In the genomic region with DNA sequence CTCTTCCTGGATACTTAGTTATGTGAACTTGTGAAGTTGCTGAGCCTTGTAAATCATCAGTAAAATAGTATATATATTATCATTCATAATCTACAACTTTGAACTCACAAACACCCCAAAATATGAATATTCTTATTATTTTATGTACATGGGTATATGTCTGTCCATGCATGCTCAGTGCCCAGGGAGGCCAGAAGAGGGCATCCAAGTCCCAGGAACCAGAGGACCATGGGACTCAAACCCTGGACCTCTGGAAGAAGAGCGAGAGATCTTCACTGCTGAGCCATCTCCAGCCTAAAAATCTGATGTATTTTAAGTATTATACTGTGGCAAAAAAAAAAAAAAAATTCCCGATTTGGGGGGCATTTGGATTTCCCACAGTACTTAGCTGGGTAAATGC, we compare ENCODE assay signal across 9 mouse cellular contexts. TPM values are rescaled to one million over a fixed set of nuclear protein-coding genes. Genes with fewer than 3 reads are reported as not detected.
DNase-seq lines count a peak whose midpoint lies in the region; ATAC-seq lines count a peak whose summit lies in the region.
"Had no signal": no experiment of that assay in that cellular context is flagged by ENCODE, and none has a peak within 500 bp of the region (broad histone marks: within the 10 kb centered on the region; RNA-seq: fewer than 3 reads in every experiment).

No protein-coding gene starts in this region.

- no peak overlapping the region for H3K9ac ChIP-seq in midbrain, embryonic 14.5 days (replicated peaks; ENCODE audit: low read length)
- no peak overlapping the region for H3K9ac ChIP-seq in midbrain, embryonic 11.5 days (ENCODE audit: low read length)

- H3K4me3 ChIP-seq in midbrain, embryonic 14.5 days (replicated peaks; ENCODE audit: low read depth, low read length): no peak overlapping the region
- H3K4me3 ChIP-seq in midbrain, embryonic 11.5 days (ENCODE audit: low read depth, low read length): no peak overlapping the region
- H3K4me3 ChIP-seq: megakaryocyte, embryonic 14.5 days had no signal

- no peak overlapping the region for H3K4me2 ChIP-seq in midbrain, embryonic 14.5 days (ENCODE audit: low read length)
- H3K4me2 ChIP-seq in midbrain, embryonic 11.5 days: no peak overlapping the region

- H3K27ac ChIP-seq in midbrain, embryonic 14.5 days (replicated peaks; ENCODE audit: low read depth, low read length): no peak overlapping the region
- H3K27ac ChIP-seq in midbrain, embryonic 11.5 days (ENCODE audit: low read depth, low read length): no peak overlapping the region

- no peaks in the 10 kb centered on the region for H3K27me3 ChIP-seq in midbrain, embryonic 14.5 days (ENCODE audit: control insufficient read depth, insufficient read depth, low read length)
- no peaks in the 10 kb centered on the region for H3K27me3 ChIP-seq in midbrain, embryonic 11.5 days (ENCODE audit: control insufficient read depth, insufficient read depth, low read length)

- 27% methylated on average over 2 of the region's 2 CpGs for WGBS in midbrain, embryonic 14.5 days
- 26% methylated on average over 2 of the region's 2 CpGs for WGBS in midbrain, embryonic 11.5 days

- H3K36me3 ChIP-seq in midbrain, embryonic 14.5 days (ENCODE audit: control insufficient read depth, insufficient read depth, low read length): peaks cover 31% of the 10 kb centered on the region
- no peaks in the 10 kb centered on the region for H3K36me3 ChIP-seq in midbrain, embryonic 11.5 days (ENCODE audit: control insufficient read depth, insufficient read depth, low read length)

- no peak for ATAC-seq in midbrain, embryonic 14.5 days (ENCODE audit: low FRiP score, low TSS enrichment)
- ATAC-seq in midbrain, embryonic 11.5 days (ENCODE audit: low FRiP score): no peak
- peak; percentile 49 for ATAC-seq in megakaryocyte progenitor cell, adult 5-6 weeks (replicated peaks; ENCODE audit: poor library complexity)

- no peaks in the 10 kb centered on the region for H3K4me1 ChIP-seq in midbrain, embryonic 14.5 days (ENCODE audit: control insufficient read depth, insufficient read depth, low read length)
- no peaks in the 10 kb centered on the region for H3K4me1 ChIP-seq in midbrain, embryonic 11.5 days (ENCODE audit: control insufficient read depth, insufficient read depth, low read length)
- H3K4me1 ChIP-seq: megakaryocyte, embryonic 14.5 days had no signal

- H3K9me3 ChIP-seq in midbrain, embryonic 14.5 days (ENCODE audit: control insufficient read depth, low read length): no peaks in the 10 kb centered on the region
- no peaks in the 10 kb centered on the region for H3K9me3 ChIP-seq in midbrain, embryonic 11.5 days (ENCODE audit: control insufficient read depth, low read length)
- H3K9me3 ChIP-seq: megakaryocyte, embryonic 14.5 days had no signal

- peak; percentile 25 for DNase-seq in gastrocnemius, adult 18-20 months (ENCODE audit: low spot score)
- DNase-seq in gastrocnemius, postnatal 10 days: no peak
- DNase-seq in midbrain, embryonic 14.5 days: peak; percentile 61
- no peak for DNase-seq in midbrain, embryonic 11.5 days (ENCODE audit: low spot score, missing footprints)
- peak; percentile 62 for DNase-seq in adrenal gland, postnatal 14 days
- no peak for DNase-seq in left cerebral cortex, adult 11 months (ENCODE audit: low spot score)
- DNase-seq in urinary bladder, adult 18-20 months (ENCODE audit: low spot score in 2 of 2): no peak

RNA-seq across cellular contexts. Expression of a gene that starts 30.2 kb away (rescaled TPM):
- 1 to 10 TPM; 2.1 to 4.7 TPM for total RNA-seq in gastrocnemius, adult 18-20 months (2021)
- total RNA-seq in gastrocnemius, postnatal 10 days (2021): 1 to 10 TPM; 6.2 to 9.3 TPM
- 31.5 and 35.1 TPM in 2 replicates for polyA plus RNA-seq in midbrain, embryonic 14.5 days (2014; fragmentation: Nextera tagmentation; extraction: Ambion mirVana)
- 18.5 and 22.9 TPM in 2 replicates for polyA plus RNA-seq in midbrain, embryonic 11.5 days (2014; fragmentation: Nextera tagmentation; extraction: Ambion mirVana)
- 8.4 and 9.5 TPM in 2 replicates for total RNA-seq in adrenal gland, postnatal 14 days (2021)
- 0.07 and 0.22 TPM in 2 replicates for total RNA-seq in megakaryocyte progenitor cell, adult 5-6 weeks (2015)
- total RNA-seq in megakaryocyte progenitor cell, adult 5-6 weeks (2017): 0.42 and 0.44 TPM in 2 replicates

RNA-seq across cellular contexts. Expression of a gene that starts 37.2 kb away (rescaled TPM):
- total RNA-seq in gastrocnemius, adult 18-20 months (2021): 1 to 10 TPM; 4.5 to 5.6 TPM
- total RNA-seq in gastrocnemius, postnatal 10 days (2021): 1 to 10 TPM; 1.8 to 2.2 TPM
- 0.89 and 1.1 TPM in 2 replicates for polyA plus RNA-seq in midbrain, embryonic 14.5 days (2014; fragmentation: Nextera tagmentation; extraction: Ambion mirVana)
- polyA plus RNA-seq in midbrain, embryonic 11.5 days (2014; fragmentation: Nextera tagmentation; extraction: Ambion mirVana): 0.88 and 1.2 TPM in 2 replicates
- 6.6 and 6.9 TPM in 2 replicates for total RNA-seq in adrenal gland, postnatal 14 days (2021)
- 0.64 TPM in 1 of 2 replicates, not detected in the other for total RNA-seq in megakaryocyte progenitor cell, adult 5-6 weeks (2015)
- total RNA-seq in megakaryocyte progenitor cell, adult 5-6 weeks (2017): 0.71 TPM in 1 of 2 replicates, not detected in the other

RNA-seq across cellular contexts. Expression of a gene that starts 42.0 kb away (rescaled TPM):
- total RNA-seq in gastrocnemius, adult 18-20 months (2021): 1,000 to 10,000 TPM; 1,743 to 2,314 TPM
- total RNA-seq in gastrocnemius, postnatal 10 days (2021): 100 to 1,000 TPM; 667 to 687 TPM
- polyA plus RNA-seq in midbrain, embryonic 14.5 days (2014; fragmentation: Nextera tagmentation; extraction: Ambion mirVana): 2.5 and 3.7 TPM in 2 replicates
- 5.3 and 6.1 TPM in 2 replicates for polyA plus RNA-seq in midbrain, embryonic 11.5 days (2014; fragmentation: Nextera tagmentation; extraction: Ambion mirVana)
- total RNA-seq in adrenal gland, postnatal 14 days (2021): 21.4 and 29.2 TPM in 2 replicates
- total RNA-seq in megakaryocyte progenitor cell, adult 5-6 weeks (2015): 0.71 and 0.99 TPM in 2 replicates
- 0.34 and 0.54 TPM in 2 replicates for total RNA-seq in megakaryocyte progenitor cell, adult 5-6 weeks (2017)

RNA-seq across cellular contexts. Expression of a gene that starts 43.0 kb away (rescaled TPM):
- total RNA-seq in gastrocnemius, adult 18-20 months (2021): 100 to 1,000 TPM; 120 to 134 TPM
- total RNA-seq in gastrocnemius, postnatal 10 days (2021): 100 to 1,000 TPM; 120 to 128 TPM
- polyA plus RNA-seq in midbrain, embryonic 14.5 days (2014; fragmentation: Nextera tagmentation; extraction: Ambion mirVana): 1.5 TPM in 1 of 2 replicates, not detected in the other
- polyA plus RNA-seq in midbrain, embryonic 11.5 days (2014; fragmentation: Nextera tagmentation; extraction: Ambion mirVana): 0.48 and 0.81 TPM in 2 replicates
- 1.5 and 1.9 TPM in 2 replicates for total RNA-seq in adrenal gland, postnatal 14 days (2021)
- total RNA-seq in megakaryocyte progenitor cell, adult 5-6 weeks (2015): not detected in 2 replicates
- not detected in 2 replicates for total RNA-seq in megakaryocyte progenitor cell, adult 5-6 weeks (2017)

RNA-seq across cellular contexts. Expression of a gene that starts 49.5 kb away (rescaled TPM):
- 100 to 1,000 TPM; 175 to 192 TPM for total RNA-seq in gastrocnemius, adult 18-20 months (2021)
- 100 to 1,000 TPM; 196 to 235 TPM for total RNA-seq in gastrocnemius, postnatal 10 days (2021)
- 48.6 and 54.9 TPM in 2 replicates for polyA plus RNA-seq in midbrain, embryonic 14.5 days (2014; fragmentation: Nextera tagmentation; extraction: Ambion mirVana)
- 63.5 and 66.4 TPM in 2 replicates for polyA plus RNA-seq in midbrain, embryonic 11.5 days (2014; fragmentation: Nextera tagmentation; extraction: Ambion mirVana)
- total RNA-seq in adrenal gland, postnatal 14 days (2021): 252 and 279 TPM in 2 replicates
- 47.2 and 58.0 TPM in 2 replicates for total RNA-seq in megakaryocyte progenitor cell, adult 5-6 weeks (2015)
- total RNA-seq in megakaryocyte progenitor cell, adult 5-6 weeks (2017): 47.9 and 48.0 TPM in 2 replicates

Comparison
In these comparisons a context has a peak if more than half of its experiments do, and no peak if none do; other contexts are left out.
1. DNase-seq: peak in gastrocnemius, adult 18-20 months (single experiment), midbrain, embryonic 14.5 days (single experiment) and adrenal gland, postnatal 14 days (single experiment); none in gastrocnemius, postnatal 10 days (single experiment), midbrain, embryonic 11.5 days (single experiment), left cerebral cortex, adult 11 months (single experiment) and urinary bladder, adult 18-20 months (0 of 2).
2. RNA of a gene that starts 42.0 kb away (total RNA-seq): 1,743 to 2,314 TPM in gastrocnemius, adult 18-20 months and 667 to 687 TPM in gastrocnemius, postnatal 10 days; 21.4 to 29.2 TPM in adrenal gland, postnatal 14 days and 0.34 to 0.99 TPM in megakaryocyte progenitor cell, adult 5-6 weeks; every median in the first group is over 10 times any median in the second.